Mouse (Mus musculus): Measurements from ENCODE around the gene Fam107b.
A peak's percentile ranks its signal among the peaks of the same experiment; 100 is the strongest.

The Fam107b gene

GRCm38 (mm10) chr2:3737917-3738694 is 167.8 kb downstream of the Fam107b start:
- DNase-seq (ENCODE audit: low spot score in 2 of 2): no peak

- no peak for DNase-seq (ENCODE audit: low spot score in 2 of 2)
Observed at GRCm38 (mm10) chr2:3738734-3739133, 168.4 kb downstream of the Fam107b start.

GRCm38 (mm10) chr2:3739351-3739961 is 169.2 kb downstream of the Fam107b start:
- DNase-seq (ENCODE audit: low spot score in 2 of 2): no peak

- DNase-seq (ENCODE audit: low spot score in 2 of 2): no peak
Observed at GRCm38 (mm10) chr2:3740256-3740655, 170.0 kb downstream of the Fam107b start.

GRCm38 (mm10) chr2:3740670-3741069 is 170.4 kb downstream of the Fam107b start:
- DNase-seq (ENCODE audit: low spot score in 2 of 2): no peak

GRCm38 (mm10) chr2:3742519-3742918 is 172.2 kb downstream of the Fam107b start:
- no peak for DNase-seq (ENCODE audit: low spot score in 2 of 2)

- DNase-seq (ENCODE audit: low spot score in 2 of 2): no peak
Observed at GRCm38 (mm10) chr2:3745041-3745440, 174.8 kb downstream of the Fam107b start.

GRCm38 (mm10) chr2:3745910-3746606 is 175.8 kb downstream of the Fam107b start:
- DNase-seq (ENCODE audit: low spot score in 2 of 2): no peak

GRCm38 (mm10) chr2:3748714-3749503 is 178.6 kb downstream of the Fam107b start:
- DNase-seq (ENCODE audit: low spot score in 2 of 2): peak; percentile 65 to 72

- DNase-seq (ENCODE audit: low spot score in 2 of 2): peak in 1 of 2 experiments; percentile 60
Observed at GRCm38 (mm10) chr2:3749504-3750024, 179.3 kb downstream of the Fam107b start.

GRCm38 (mm10) chr2:3750126-3750525 is 179.8 kb downstream of the Fam107b start:
- DNase-seq (ENCODE audit: low spot score in 2 of 2): no peak

GRCm38 (mm10) chr2:3752365-3752764 is 182.1 kb downstream of the Fam107b start:
- peak in 1 of 2 experiments; percentile 32 for DNase-seq (ENCODE audit: low spot score in 2 of 2)

- DNase-seq (ENCODE audit: low spot score in 2 of 2): no peak
Observed at GRCm38 (mm10) chr2:3752893-3753292, 182.6 kb downstream of the Fam107b start.

GRCm38 (mm10) chr2:3753749-3754148 is 183.5 kb downstream of the Fam107b start:
- DNase-seq (ENCODE audit: low spot score in 2 of 2): no peak

- DNase-seq (ENCODE audit: low spot score in 2 of 2): no peak
Observed at GRCm38 (mm10) chr2:3755936-3756335, 185.6 kb downstream of the Fam107b start.

GRCm38 (mm10) chr2:3758406-3758805 is 188.1 kb downstream of the Fam107b start:
- no peak for DNase-seq (ENCODE audit: low spot score in 2 of 2)

- no peak for DNase-seq (ENCODE audit: low spot score in 2 of 2)
Observed at GRCm38 (mm10) chr2:3760234-3760836, 190.0 kb downstream of the Fam107b start.

GRCm38 (mm10) chr2:3764136-3764535 is 193.8 kb downstream of the Fam107b start:
- no peak for DNase-seq (ENCODE audit: low spot score in 2 of 2)

- no peak for DNase-seq (ENCODE audit: low spot score in 2 of 2)
Observed at GRCm38 (mm10) chr2:3765957-3766783, 195.9 kb downstream of the Fam107b start.

- DNase-seq (ENCODE audit: low spot score in 2 of 2): peak; percentile 46 to 67
Observed at GRCm38 (mm10) chr2:3769260-3769659, 199.0 kb downstream of the Fam107b start.
